Mouse (Mus musculus) kidney, adult 9 months (tissue): Measurements from ENCODE around the gene Plekha7.
"Not testable (repeated sequence)": the region's sequence is repeated elsewhere in the genome, so short reads cannot be mapped to it uniquely, and the experiment has no call there.

Experiments
- DNase-seq: peaks from one replicate; pipeline ENCODE4 v3.0.0; 2022

Gene Plekha7

DNA sequence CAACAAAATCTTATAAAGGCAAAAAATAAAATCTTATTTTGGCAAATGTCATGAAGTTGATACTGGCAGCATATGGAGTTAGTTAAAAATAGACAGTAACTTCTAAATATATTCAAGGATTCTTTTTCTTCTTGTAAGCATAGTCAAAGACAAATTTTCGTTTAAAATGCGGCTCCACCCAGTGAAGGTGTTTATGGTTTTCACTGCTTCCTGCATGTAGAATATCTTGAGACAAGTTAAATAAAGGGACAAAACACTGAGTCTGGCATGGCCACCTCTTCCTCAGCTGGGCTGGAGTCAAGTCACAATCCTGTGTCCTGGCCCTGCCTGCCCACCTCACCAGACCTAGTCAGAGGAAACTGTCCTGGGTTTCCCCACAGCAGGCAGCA, 184.6 kb downstream of the Plekha7 start:
- no peak for DNase-seq

DNA sequence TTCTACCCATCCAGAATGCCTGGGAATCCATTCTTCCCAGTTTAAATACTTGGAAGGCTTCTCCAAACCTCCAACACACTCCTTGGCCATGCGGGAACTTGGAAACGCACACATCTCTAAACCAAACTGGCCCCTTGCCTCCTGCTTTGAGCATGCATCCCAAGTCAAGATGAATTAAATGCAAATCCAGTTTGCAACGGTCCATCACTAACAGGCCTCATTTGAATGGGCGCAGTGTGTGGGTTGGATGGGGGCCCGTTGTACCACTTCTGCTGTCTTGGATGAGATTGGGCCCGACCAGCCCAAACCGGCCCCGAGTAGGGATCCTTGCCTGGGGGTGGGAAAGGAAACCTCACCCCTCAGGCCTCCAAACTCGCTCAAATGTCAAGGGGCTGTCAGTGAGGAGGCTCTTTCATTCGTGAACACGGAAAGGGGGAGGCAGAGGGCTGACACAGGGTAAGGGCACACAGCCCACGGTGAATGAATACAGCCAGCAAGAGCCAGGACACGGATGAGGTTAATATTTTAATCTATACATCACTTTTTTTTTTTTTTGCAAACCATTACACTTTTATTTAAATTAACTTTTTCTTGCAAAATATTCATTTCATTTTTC, 185.1 kb downstream of the Plekha7 start:
- DNase-seq: no peak

DNA sequence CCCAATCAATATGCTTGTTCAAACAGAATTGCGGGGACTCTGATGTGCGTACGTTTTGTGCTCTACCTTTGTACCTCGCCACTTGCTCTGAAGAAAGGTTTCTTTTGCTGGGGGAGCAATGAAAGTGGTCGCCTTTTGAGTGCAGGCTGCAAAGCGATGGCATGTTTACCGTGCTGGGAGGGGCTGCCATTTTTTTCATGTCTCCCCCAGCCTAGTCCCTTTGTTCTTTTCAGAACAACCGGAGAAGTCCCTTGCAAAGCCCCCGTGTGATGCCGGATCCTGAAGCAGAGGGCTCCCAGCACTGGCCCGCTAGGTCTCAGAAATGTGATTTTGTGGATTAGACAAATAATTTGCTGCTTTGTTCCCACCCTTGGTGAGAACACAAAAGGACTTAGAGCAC, 187.0 kb downstream of the Plekha7 start:
- no peak for DNase-seq

DNA sequence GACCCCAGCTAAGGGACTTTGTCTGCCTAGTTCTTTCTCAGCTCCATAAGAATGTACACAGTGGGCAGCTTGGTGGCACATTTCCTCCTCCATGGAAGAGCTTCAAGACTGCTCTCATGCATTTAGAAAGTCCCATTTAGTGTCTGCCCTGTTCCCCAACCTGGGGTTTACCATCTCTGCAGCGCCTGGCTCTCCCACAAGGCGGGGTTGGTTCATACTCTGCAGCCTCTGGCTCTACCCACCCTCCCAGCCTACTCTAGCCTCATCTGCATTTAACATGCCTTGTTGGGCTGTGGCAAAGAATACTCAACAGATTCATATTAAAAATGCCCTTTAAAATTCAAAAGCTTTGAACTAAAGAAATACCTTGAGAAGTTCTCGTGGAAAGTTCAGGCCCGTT, 187.4 kb downstream of the Plekha7 start:
- DNase-seq: no peak

DNA sequence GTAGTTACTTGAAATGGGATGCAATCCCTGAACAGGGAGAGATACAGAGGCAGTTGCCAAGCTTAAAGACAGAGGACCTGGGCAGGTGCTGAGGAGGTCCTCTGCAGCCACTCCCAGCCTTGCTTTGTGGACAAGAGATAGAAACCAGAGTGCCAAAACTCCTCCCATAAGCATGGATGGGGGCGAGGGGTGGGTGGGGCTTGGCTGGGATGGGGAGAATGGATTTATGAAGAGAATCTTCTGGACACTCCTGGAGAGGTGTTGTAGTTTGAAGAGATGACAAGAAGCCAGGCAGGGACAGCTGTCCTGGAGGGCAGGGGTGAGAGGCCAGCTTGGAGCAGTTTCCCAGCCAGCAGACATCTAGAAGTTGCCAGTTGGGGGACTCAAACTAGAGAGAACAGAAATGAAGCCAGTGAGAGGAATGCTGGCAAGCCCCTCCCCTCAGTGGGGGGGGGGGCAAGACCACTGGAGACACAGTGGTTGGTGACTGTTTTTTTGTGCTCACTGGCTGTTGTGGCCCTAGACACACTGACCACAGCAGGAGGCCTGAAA, 188.8 kb downstream of the Plekha7 start:
- DNase-seq: no peak

DNA sequence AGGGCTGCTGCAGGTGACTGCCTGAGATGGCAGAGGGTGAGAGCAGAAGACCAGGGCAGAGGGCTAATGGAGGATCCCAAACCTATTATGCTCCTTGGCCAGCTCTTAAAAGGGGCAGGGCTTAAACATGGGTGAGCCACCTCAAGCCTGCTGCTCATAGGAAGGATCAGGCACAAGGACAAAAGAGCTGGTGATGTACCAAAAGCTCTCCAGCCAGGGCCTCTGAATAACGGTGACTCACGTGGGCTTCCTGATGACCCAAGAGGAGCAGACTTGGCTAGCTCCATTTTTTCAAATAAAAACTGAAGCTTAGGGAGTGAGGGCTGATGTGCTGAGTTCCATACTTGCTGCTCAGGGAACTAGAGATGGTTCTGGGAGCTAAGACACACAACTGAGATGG, 192.2 kb downstream of the Plekha7 start:
- DNase-seq: no peak

DNA sequence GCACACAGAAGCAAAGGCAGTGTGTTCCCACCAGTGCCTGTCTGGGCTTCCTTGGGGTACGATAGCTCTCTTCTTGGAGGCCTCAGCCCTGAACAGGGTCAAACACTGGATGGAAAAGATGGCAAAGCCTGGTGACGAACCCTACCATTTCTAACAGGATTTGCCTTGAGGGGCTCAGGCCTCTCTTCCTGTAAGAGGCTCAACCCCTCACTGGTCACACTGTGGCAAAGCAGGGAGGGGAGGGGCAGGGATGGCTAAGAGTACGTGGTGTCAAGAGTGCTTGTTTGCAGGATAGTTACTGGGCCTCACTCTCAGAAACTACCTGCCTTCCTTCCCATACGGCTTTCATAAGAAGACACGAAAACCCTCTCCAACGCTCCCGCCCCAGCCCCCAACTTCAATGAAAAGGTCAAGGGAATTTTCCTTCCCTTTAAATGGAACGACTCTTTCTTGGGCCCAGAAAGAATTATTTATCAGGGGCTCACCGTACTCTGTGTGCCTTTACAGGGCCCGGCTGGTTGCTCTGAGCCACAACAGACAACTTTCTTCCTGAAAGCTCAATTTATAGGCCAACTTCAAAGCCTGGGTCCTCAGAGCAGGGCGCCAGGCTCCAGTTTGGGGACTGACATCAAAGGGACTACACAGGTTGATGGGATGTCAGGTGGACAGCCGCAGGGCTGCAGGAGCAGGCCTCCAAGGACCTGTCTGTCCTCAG, 192.8 kb downstream of the Plekha7 start:
- no peak for DNase-seq

DNA sequence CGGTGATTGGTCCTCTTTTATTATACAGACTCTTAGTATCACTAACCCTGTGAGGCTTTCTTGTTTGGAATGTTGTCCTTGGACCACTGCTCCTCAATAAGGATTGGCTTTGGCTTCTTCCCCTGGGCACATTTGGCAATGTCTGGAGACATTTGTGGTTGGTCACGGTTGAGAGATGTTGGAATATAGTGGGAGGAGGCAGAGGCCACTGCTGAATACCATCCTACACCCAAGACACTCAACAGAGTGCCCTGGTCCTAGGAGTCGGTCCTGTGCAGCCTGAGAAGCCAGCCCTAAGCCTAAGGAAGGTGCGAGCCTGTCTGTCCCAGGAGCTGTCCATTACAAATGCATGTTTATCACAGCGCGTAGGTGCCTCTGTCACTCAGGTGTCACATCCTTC, 196.6 kb downstream of the Plekha7 start:
- DNase-seq: no peak

DNA sequence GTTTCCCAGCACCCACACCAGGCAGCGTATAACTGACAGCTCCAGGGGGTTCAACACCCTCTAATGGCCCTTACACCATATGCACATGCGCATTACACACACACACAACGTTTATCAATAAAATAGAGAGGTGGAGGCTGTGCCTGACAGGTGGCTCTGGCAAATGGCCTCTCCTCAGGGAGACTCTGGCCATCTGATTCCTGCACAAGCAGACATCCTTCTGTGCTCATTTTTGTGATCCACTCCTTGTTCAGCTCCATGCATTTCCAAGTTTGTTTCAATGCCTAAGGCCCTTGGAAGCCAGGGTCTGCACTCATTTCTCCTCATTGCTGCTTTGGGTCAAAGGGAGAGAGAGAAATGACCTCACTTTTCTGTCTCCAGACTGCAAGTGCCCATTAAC, 197.5 kb downstream of the Plekha7 start:
- DNase-seq: no peak

DNA sequence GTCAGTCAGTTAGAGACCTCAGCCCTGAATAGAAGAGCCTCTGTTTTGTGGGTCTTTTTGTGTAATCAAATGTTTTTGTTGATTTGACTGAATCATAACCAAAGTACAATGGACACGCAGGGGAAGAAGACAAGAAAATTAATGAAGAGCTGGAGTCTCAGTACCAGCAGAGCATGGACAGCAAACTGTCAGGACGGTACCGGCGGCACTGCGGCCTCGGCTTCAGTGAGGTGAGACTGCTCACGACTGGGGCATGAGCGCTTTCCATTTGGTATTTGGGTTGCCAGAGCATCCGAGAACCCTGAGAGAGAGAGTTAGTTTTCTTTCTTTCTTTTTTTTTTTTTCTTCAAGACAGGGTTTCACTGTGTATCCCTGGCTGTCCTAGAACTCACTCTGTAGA, 205.1 kb downstream of the Plekha7 start:
- no peak for DNase-seq

DNA sequence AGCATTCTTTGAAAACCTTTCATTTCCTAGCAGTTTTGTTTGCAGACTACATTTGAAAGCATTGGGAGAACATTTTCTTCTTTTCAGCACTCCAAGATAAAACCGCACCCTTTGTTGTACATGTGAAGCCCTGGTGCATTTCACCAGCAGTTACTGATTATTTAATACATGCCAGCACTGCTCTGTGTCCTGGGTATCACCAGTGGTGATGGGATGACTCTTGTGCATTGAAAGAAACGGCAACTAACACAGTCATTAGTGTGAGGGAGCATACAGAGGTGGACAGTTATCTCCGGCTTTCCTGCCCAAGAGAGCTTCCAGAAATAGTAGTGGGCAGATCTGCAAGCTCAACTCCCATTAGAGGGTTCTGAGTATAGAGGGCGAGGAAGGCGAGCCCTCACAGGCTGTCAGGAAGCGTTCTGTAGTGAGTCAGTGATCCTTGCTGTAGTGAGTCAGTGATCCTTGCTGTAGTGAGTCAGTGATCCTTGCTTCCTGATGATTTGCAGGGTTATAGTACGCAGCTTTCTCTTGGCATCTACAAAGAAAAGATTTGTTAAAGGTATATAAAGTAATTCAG, 208.1 kb downstream of the Plekha7 start:
- peak; percentile 19 for DNase-seq

DNA sequence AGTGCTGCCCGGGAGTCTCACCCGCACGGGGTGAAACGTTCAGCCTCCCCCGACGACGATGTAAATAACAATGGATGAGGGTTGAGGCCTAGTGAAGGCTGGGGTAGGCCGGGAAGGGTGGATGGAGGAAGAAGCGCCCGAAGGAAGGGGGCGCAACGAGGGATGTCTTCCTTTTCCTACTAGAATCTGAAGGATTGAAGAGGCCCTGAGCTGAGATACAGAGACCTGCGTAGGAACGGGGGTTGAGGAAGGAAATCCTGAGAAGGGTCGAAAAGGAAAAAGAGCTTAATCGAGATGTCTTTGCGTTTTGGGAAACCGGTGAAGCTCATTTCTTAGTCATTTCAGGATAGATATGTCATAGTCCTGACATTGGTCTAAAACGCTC, 214.7 kb downstream of the Plekha7 start:
- DNase-seq: no peak

DNA sequence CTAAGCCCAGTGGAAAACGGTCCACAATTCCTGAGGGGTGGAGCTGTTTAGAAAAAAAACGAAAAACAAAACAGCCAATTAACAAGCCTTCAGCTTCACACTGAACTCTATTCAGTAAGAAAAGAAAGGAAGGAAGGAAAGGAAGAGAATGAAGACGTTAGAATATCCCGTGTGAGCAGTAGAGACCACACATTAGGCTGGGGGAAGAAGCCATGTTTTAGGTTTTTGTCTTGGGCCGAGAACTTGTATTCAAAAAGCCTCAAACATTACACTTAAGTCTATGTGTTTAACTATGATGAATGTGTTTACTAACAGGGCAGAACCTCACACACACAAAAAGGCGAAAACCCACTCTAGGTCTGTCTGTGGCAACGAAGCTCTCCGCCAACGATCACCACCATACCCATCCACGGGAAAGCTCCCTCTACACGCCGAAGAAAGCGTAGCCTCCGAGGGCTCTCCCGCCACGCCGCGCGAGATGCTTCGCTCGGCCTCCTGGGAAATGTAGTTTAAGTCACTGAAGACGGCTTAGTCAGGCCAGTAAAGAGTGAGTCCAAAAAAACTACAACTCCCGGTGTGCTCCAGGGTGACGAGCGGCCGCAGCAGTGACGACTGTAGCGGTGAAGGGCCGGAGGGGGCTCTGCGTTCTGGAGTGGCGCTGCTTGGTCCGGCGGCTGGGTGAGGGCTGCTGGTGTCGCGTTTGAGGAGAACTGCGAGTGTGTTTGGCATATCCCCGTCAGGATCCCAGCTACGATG, 215.3 kb downstream of the Plekha7 start:
- peak; percentile 98 for DNase-seq

DNA sequence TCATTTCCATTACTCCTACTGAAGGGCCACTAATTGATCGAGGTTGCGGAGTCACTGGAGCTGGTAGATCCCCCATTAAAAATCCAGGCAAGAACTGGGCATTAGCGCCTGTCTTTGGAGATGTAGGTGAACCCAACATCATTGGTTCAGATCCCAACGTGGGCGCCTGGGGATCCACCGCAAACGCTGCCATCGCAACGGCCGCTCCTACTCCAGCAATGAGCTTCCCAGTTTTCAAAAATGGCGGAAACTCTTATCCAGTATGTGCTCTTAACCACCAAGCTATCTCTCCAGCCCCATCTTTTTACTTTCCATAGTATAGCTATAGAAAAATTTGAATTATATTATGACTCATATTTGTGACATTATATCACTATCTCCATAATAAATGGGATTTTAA, 223.8 kb downstream of the Plekha7 start, which contains the start of gene Gm4353:
Gm4353 (minus strand) TSS at position 270 of the 400 bp plus-strand sequence.
- DNase-seq: not testable (repeated sequence)
